Mouse (Mus musculus): ENCODE results near the gene Gm45062. TPM values are rescaled to one million over a fixed set of nuclear protein-coding genes. Genes with fewer than 3 reads are reported as not detected.
A peak's percentile ranks its signal among the peaks of the same experiment; 100 is the strongest.

Gm45062 gene
- polyA plus RNA-seq, 1 experiment from 2014 or later = 10.7 TPM

GRCm38 (mm10) chr6:8376351-8376750 lies 117.1 kb downstream of the Gm45062 start:
- H3K27me3 ChIP-seq = no peaks in the 10 kb centered on the region
- no peak overlapping the region for H3K4me3 ChIP-seq
- no peak for ATAC-seq (ENCODE audit: low FRiP score, low read depth)
- H3K9ac ChIP-seq = no peak overlapping the region
- no peaks in the 10 kb centered on the region; the same call in 1 of the 2 replicates for H3K4me1 ChIP-seq (replicated peaks)
- 95% methylated on average over 5 of the region's 5 CpGs for WGBS
- no peaks in the 10 kb centered on the region for H3K9me3 ChIP-seq
- no peak overlapping the region for H3K4me2 ChIP-seq
- H3K36me3 ChIP-seq = peaks cover 6% of the 10 kb centered on the region; the same call in 1 of the 2 replicates
- no peak overlapping the region for H3K27ac ChIP-seq (replicated peaks)

DNA sequence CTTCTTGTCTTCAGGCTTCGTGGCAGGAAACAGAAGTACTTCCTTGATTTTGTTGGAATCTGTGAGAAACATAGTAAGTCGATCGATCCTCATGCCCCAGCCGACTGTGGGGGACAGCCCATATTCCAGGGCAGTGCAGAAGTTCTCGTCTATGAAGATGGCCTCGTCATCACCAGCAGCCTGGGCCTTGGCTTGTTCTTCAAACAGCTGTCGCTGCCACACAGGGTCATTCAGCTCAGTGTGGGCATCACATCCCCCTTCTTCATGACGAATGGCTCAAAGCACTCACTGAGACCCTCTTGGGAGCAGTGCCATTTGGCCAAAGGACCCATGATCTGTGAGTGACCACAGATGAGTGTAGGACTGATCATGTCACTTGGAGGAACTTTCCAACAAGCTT lies 118.4 kb downstream of the Gm45062 start:
- no peak for ATAC-seq (ENCODE audit: low FRiP score, low read depth)
- no peak overlapping the region for H3K9ac ChIP-seq
- peaks cover 6% of the 10 kb centered on the region; the same call in 1 of the 2 replicates for H3K36me3 ChIP-seq
- H3K4me3 ChIP-seq = no peak overlapping the region
- no peaks in the 10 kb centered on the region; the same call in 1 of the 2 replicates for H3K4me1 ChIP-seq (replicated peaks)
- no peaks in the 10 kb centered on the region for H3K27me3 ChIP-seq
- no peak overlapping the region for H3K4me2 ChIP-seq
- H3K9me3 ChIP-seq = no peaks in the 10 kb centered on the region
- H3K27ac ChIP-seq (replicated peaks) = no peak overlapping the region
- WGBS = 90% methylated on average over 8 of the region's 8 CpGs

DNA sequence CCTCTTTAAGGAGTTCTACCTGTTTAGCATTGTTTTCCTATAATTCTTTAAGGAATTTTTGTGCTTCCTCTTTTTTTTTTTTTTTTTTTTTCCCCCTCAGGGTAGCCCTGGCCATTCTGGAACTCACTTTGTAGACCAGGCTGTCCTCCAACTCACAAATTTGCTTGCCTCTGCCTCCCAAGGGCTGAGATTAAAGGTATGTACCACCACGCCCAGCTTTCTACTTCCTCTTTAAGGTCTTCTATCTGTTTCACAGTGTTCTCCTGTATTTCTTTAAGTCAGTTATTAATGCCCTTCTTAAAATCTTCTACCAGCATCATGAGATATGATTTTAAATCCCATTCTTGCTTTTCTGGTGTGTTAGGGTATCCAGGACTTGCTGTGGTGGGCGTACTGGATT lies 130.1 kb downstream of the Gm45062 start:
- H3K4me2 ChIP-seq = no peak overlapping the region
- no peaks in the 10 kb centered on the region for H3K36me3 ChIP-seq
- H3K27ac ChIP-seq (replicated peaks) = no peak overlapping the region
- WGBS = 100% methylated on average over 2 of the region's 2 CpGs
- H3K4me1 ChIP-seq (replicated peaks) = no peaks in the 10 kb centered on the region
- H3K27me3 ChIP-seq = no peaks in the 10 kb centered on the region
- H3K9ac ChIP-seq = no peak overlapping the region
- no peak for ATAC-seq (ENCODE audit: low FRiP score, low read depth)
- H3K4me3 ChIP-seq = no peak overlapping the region
- H3K9me3 ChIP-seq = no peaks in the 10 kb centered on the region

DNA sequence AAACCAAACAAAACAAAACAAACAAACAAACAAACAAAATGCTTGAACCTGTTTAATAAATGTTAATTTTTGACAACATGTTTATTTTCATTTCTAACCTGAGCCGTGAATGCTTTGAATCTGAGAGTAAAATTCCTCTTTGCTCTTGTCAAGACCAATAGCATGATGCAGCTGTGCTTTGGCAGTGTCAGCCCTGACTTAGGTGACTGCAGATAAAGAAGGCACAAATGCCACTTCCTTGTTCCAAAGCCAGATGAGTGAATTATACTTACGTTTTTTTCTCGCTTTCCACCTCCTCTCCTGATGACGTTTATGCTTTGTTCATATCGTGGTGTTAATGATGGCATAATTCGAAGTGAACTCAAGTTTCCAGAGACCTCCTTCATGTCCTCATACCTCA lies 131.0 kb downstream of the Gm45062 start:
- Histone ChIP-seq H3K36me3 (no peaks in the 10 kb centered on the region), H3K9ac (no peak overlapping the region), H3K4me1 (replicated peaks) (no peaks in the 10 kb centered on the region), H3K4me2 (no peak overlapping the region), H3K9me3 (no peaks in the 10 kb centered on the region), H3K27me3 (no peaks in the 10 kb centered on the region), H3K27ac (replicated peaks) (no peak overlapping the region), H3K4me3 (no peak overlapping the region)
- ATAC-seq (ENCODE audit: low FRiP score, low read depth) = no peak
- WGBS = 94% methylated on average over 6 of the region's 6 CpGs

DNA sequence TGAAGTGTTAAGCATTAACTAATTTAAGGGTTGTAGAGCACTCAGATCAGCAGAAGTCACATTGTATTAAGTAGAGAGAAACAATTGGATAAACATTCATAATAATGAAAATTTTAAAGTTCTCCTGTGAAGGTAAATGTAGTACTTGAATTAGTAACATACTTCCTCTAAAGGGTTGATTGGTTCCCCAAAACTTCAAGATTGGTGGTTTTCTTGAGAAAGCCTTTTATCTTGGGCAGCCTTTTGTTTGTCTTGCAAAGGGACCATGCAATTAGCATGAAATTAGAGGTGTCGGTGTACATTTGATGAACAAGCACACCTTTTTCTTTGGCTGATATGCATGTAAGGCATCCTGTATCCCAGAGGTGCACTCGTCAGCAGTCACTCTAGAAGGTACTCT lies 131.7 kb downstream of the Gm45062 start:
- 74% methylated on average over 2 of the region's 2 CpGs for WGBS
- ATAC-seq (ENCODE audit: low FRiP score, low read depth) = no peak
- Histone ChIP-seq H3K9me3 (no peaks in the 10 kb centered on the region), H3K4me1 (replicated peaks) (no peaks in the 10 kb centered on the region), H3K36me3 (no peaks in the 10 kb centered on the region), H3K27ac (replicated peaks) (no peak overlapping the region), H3K4me3 (no peak overlapping the region), H3K9ac (no peak overlapping the region), H3K27me3 (no peaks in the 10 kb centered on the region), H3K4me2 (no peak overlapping the region)

DNA sequence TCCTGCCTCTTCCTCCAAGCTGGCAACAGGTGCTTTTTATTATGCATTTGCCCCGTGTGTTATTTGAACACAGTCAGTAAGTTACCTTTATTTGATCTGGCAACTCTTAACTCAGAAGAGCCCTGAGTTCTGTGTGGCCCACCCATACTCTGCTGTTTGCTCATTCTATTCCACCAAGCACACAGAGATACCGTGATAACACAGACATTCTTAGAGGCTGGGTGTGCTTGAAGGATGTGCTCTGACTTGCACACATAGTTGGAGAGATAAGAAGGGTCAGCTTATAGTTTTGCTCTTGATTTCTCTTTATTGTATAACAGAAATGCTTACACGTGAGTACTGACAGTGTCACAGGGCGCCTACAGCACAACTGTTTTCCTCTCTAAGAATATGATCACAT lies 133.8 kb downstream of the Gm45062 start:
- no peak overlapping the region for H3K9ac ChIP-seq
- no peak for ATAC-seq (ENCODE audit: low FRiP score, low read depth)

GRCm38 (mm10) chr6:8394044-8394443 lies 134.8 kb downstream of the Gm45062 start:
- Histone ChIP-seq H3K27me3 (no peaks in the 10 kb centered on the region), H3K9me3 (no peaks in the 10 kb centered on the region), H3K27ac (replicated peaks) (no peak overlapping the region), H3K4me2 (no peak overlapping the region), H3K36me3 (no peaks in the 10 kb centered on the region), H3K4me3 (no peak overlapping the region), H3K9ac (no peak overlapping the region), H3K4me1 (replicated peaks) (no peaks in the 10 kb centered on the region)
- ATAC-seq (ENCODE audit: low FRiP score, low read depth) = no peak

More for the DNA sequence above, 133.8 kb downstream of the Gm45062 start:
- Histone ChIP-seq H3K4me3 (no peak overlapping the region), H3K27me3 (no peaks in the 10 kb centered on the region), H3K4me2 (no peak overlapping the region), H3K4me1 (replicated peaks) (no peaks in the 10 kb centered on the region), H3K27ac (replicated peaks) (no peak overlapping the region), H3K36me3 (no peaks in the 10 kb centered on the region), H3K9me3 (no peaks in the 10 kb centered on the region)
- 83% methylated on average over 4 of the region's 4 CpGs for WGBS

GRCm38 (mm10) chr6:8395061-8395460 lies 135.8 kb downstream of the Gm45062 start:
- Histone ChIP-seq H3K9ac (no peak overlapping the region), H3K27ac (replicated peaks) (no peak overlapping the region), H3K4me2 (no peak overlapping the region), H3K4me1 (replicated peaks) (no peaks in the 10 kb centered on the region), H3K9me3 (no peaks in the 10 kb centered on the region), H3K27me3 (no peaks in the 10 kb centered on the region), H3K36me3 (no peaks in the 10 kb centered on the region), H3K4me3 (no peak overlapping the region)
- WGBS = 27% methylated on average over 4 of the region's 4 CpGs
- no peak for ATAC-seq (ENCODE audit: low FRiP score, low read depth)

- H3K9ac ChIP-seq = no peak overlapping the region
- H3K36me3 ChIP-seq = peaks cover 3% of the 10 kb centered on the region; the same call in 1 of the 2 replicates
- ATAC-seq (ENCODE audit: low FRiP score, low read depth) = peak; percentile 38; the same call in 1 of the 2 replicates
- no peak overlapping the region for H3K27ac ChIP-seq (replicated peaks)
- no peak overlapping the region for H3K4me2 ChIP-seq
- H3K27me3 ChIP-seq = no peaks in the 10 kb centered on the region
- no peaks in the 10 kb centered on the region for H3K4me1 ChIP-seq (replicated peaks)
- no peaks in the 10 kb centered on the region for H3K9me3 ChIP-seq
- 81% methylated on average over 7 of the region's 7 CpGs for WGBS
- no peak overlapping the region for H3K4me3 ChIP-seq
These were observed 138.0 kb downstream of the Gm45062 start for GRCm38 (mm10) chr6:8397252-8397651.

GRCm38 (mm10) chr6:8399710-8400109 lies 140.5 kb downstream of the Gm45062 start:
- Histone ChIP-seq H3K9ac (no peak overlapping the region), H3K27me3 (no peaks in the 10 kb centered on the region), H3K4me2 (no peak overlapping the region), H3K4me3 (no peak overlapping the region), H3K4me1 (replicated peaks) (no peaks in the 10 kb centered on the region), H3K27ac (replicated peaks) (no peak overlapping the region), H3K36me3 (peaks cover 3% of the 10 kb centered on the region; the same call in 1 of the 2 replicates), H3K9me3 (no peaks in the 10 kb centered on the region)
- no peak for ATAC-seq (ENCODE audit: low FRiP score, low read depth)
- 60% methylated on average over 1 of the region's 1 CpGs for WGBS

DNA sequence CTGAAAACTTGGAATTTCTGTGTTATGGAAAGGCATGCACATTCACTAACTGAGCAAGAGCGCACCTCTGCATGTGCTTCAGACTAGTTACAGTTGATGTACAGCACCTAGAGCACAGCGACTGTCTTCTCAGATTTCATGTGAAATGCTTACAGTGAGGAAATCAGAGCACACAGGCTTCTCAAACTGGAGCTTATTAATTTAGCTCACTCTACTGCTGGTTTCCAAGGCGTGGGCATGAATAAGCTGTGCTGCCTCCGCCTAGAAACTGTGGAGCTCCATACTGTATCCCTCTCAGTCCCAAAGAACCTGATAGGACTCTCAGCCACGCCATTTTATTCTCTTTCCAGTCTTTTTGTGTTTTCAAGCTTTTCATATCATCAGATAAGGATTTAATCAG lies 143.9 kb downstream of the Gm45062 start:
- ATAC-seq (ENCODE audit: low FRiP score, low read depth) = no peak
- Histone ChIP-seq H3K4me1 (replicated peaks) (no peaks in the 10 kb centered on the region), H3K36me3 (peaks cover 3% of the 10 kb centered on the region; the same call in 1 of the 2 replicates), H3K9me3 (no peaks in the 10 kb centered on the region), H3K27ac (replicated peaks) (no peak overlapping the region), H3K9ac (no peak overlapping the region), H3K4me2 (no peak overlapping the region), H3K4me3 (no peak overlapping the region), H3K27me3 (no peaks in the 10 kb centered on the region)
- WGBS = 95% methylated on average over 5 of the region's 5 CpGs

GRCm38 (mm10) chr6:8405844-8406243 lies 146.6 kb downstream of the Gm45062 start:
- Histone ChIP-seq H3K9ac (no peak overlapping the region), H3K4me3 (no peak overlapping the region), H3K27me3 (no peaks in the 10 kb centered on the region), H3K4me1 (replicated peaks) (no peaks in the 10 kb centered on the region), H3K4me2 (no peak overlapping the region), H3K27ac (replicated peaks) (no peak overlapping the region), H3K9me3 (no peaks in the 10 kb centered on the region), H3K36me3 (peaks cover 3% of the 10 kb centered on the region; the same call in 1 of the 2 replicates)
- 90% methylated on average over 5 of the region's 5 CpGs for WGBS
- no peak for ATAC-seq (ENCODE audit: low FRiP score, low read depth)

- Histone ChIP-seq H3K36me3 (no peaks in the 10 kb centered on the region), H3K27ac (replicated peaks) (no peak overlapping the region), H3K4me3 (no peak overlapping the region), H3K9me3 (no peaks in the 10 kb centered on the region), H3K9ac (no peak overlapping the region), H3K27me3 (no peaks in the 10 kb centered on the region), H3K4me1 (replicated peaks) (peaks cover 6% of the 10 kb centered on the region; the same call in 1 of the 2 replicates), H3K4me2 (no peak overlapping the region)
- WGBS = 95% methylated on average over 2 of the region's 2 CpGs
- no peak for ATAC-seq (ENCODE audit: low FRiP score, low read depth)
These were observed 149.1 kb downstream of the Gm45062 start for GRCm38 (mm10) chr6:8408332-8408731.
